14 mouse cellular contexts compared by ENCODE assay signal in genomic region chr9:83540975-83541374, GRCm38 (mm10). TPM values are rescaled to one million over a fixed set of nuclear protein-coding genes. Genes with fewer than 3 reads are reported as not detected.
A peak's percentile ranks its signal among the peaks of the same experiment; 100 is the strongest.
DNase-seq lines count a peak whose midpoint lies in the region; ATAC-seq and TF ChIP-seq lines count a peak whose summit lies in the region.
"Had no signal": no experiment of that assay in that cellular context is flagged by ENCODE, and none has a peak within 500 bp of the region (broad histone marks: within the 10 kb centered on the region; RNA-seq: fewer than 3 reads in every experiment).

No protein-coding gene starts in this region.

- no peaks in the 10 kb centered on the region for H3K4me1 ChIP-seq in hindbrain, postnatal 0 days (ENCODE audit: insufficient read depth, low read length)
- H3K4me1 ChIP-seq in hindbrain, embryonic 14.5 days (replicated peaks; ENCODE audit: control insufficient read depth, insufficient read depth, low read length): 0 out of 2 replicates have a peak, but pooled peaks cover 4% of the 10 kb centered on the region
- H3K4me1 ChIP-seq in intestine, embryonic 16.5 days (ENCODE audit: control insufficient read depth, insufficient read depth, low read length): peaks cover 12% of the 10 kb centered on the region

- H3K9ac ChIP-seq in hindbrain, postnatal 0 days (replicated peaks; ENCODE audit: low read length): no peak overlapping the region
- no peak overlapping the region for H3K9ac ChIP-seq in hindbrain, embryonic 14.5 days
- no peak overlapping the region for H3K9ac ChIP-seq in intestine, embryonic 16.5 days (ENCODE audit: low read depth, low read length)
- H3K9ac ChIP-seq: hindbrain, embryonic 15.5 days; midbrain, embryonic 13.5 days had no signal

- no peaks in the 10 kb centered on the region for H3K27me3 ChIP-seq in hindbrain, postnatal 0 days (ENCODE audit: insufficient read depth, low read length)
- no peaks in the 10 kb centered on the region for H3K27me3 ChIP-seq in hindbrain, embryonic 14.5 days (ENCODE audit: control insufficient read depth, insufficient read depth, low read length)
- H3K27me3 ChIP-seq in intestine, embryonic 16.5 days (replicated peaks; ENCODE audit: control insufficient read depth, insufficient read depth, low read length): no peaks in the 10 kb centered on the region
- H3K27me3 ChIP-seq: hindbrain, embryonic 15.5 days had no signal

- 54% methylated on average over 3 of the region's 3 CpGs for WGBS in hindbrain, postnatal 0 days
- 69% methylated on average over 3 of the region's 3 CpGs for WGBS in hindbrain, embryonic 14.5 days
- WGBS in intestine, embryonic 16.5 days: 34% methylated on average over 3 of the region's 3 CpGs

- no peak overlapping the region for H3K4me3 ChIP-seq in hindbrain, postnatal 0 days (ENCODE audit: low read length)
- no peak overlapping the region for H3K4me3 ChIP-seq in hindbrain, embryonic 14.5 days (replicated peaks; ENCODE audit: low read length)
- H3K4me3 ChIP-seq in intestine, embryonic 16.5 days (ENCODE audit: low read length): no peak overlapping the region
- H3K4me3 ChIP-seq: hindbrain, embryonic 15.5 days; midbrain, embryonic 13.5 days had no signal

- H3K27ac ChIP-seq in hindbrain, postnatal 0 days: no peak overlapping the region
- H3K27ac ChIP-seq in hindbrain, embryonic 14.5 days: no peak overlapping the region
- H3K27ac ChIP-seq in intestine, embryonic 16.5 days (ENCODE audit: low read length): no peak overlapping the region
- H3K27ac ChIP-seq: hindbrain, embryonic 15.5 days; midbrain, embryonic 13.5 days had no signal

- TF ChIP-seq CTCF in hindbrain, postnatal 0 days (IDR thresholded peaks at IDR 0.05; ENCODE audit: low read depth): no peak

- no peak for ATAC-seq in hindbrain, postnatal 0 days
- no peak for ATAC-seq in hindbrain, embryonic 14.5 days (ENCODE audit: low FRiP score)
- peak; percentile 23; the same call in 1 of the 2 replicates for ATAC-seq in intestine, embryonic 16.5 days

- H3K36me3 ChIP-seq in hindbrain, postnatal 0 days (ENCODE audit: insufficient read depth, low read length): no peaks in the 10 kb centered on the region
- no peaks in the 10 kb centered on the region for H3K36me3 ChIP-seq in hindbrain, embryonic 14.5 days (replicated peaks; ENCODE audit: control insufficient read depth, insufficient read depth)
- no peaks in the 10 kb centered on the region for H3K36me3 ChIP-seq in intestine, embryonic 16.5 days (ENCODE audit: control insufficient read depth, insufficient read depth, low read length)
- H3K36me3 ChIP-seq: hindbrain, embryonic 15.5 days; midbrain, embryonic 13.5 days had no signal

- peak; percentile 27 to 50 for DNase-seq in cerebellum, postnatal 10 days
- no peak for DNase-seq in cerebellum, adult 11 months
- peak; percentile 28 for DNase-seq in hindbrain, postnatal 0 days (ENCODE audit: low spot score)
- DNase-seq in hindbrain, embryonic 14.5 days (ENCODE audit: low spot score): no peak
- peak; percentile 71 for DNase-seq in kidney, postnatal 14 days
- DNase-seq in thymus, postnatal 0 days (ENCODE audit: low spot score): no peak
- no peak for DNase-seq in layer of hippocampus, postnatal 36 days
- DNase-seq: gastrocnemius, postnatal 14 days; lung, adult 18-20 months; lung, postnatal 4 days; right cerebral cortex, postnatal 4 days had no signal

- no peaks in the 10 kb centered on the region for H3K9me3 ChIP-seq in hindbrain, postnatal 0 days (ENCODE audit: low read length)
- no peaks in the 10 kb centered on the region for H3K9me3 ChIP-seq in hindbrain, embryonic 14.5 days (ENCODE audit: control insufficient read depth, low read length)
- no peaks in the 10 kb centered on the region for H3K9me3 ChIP-seq in intestine, embryonic 16.5 days (ENCODE audit: control insufficient read depth, low read length)
- H3K9me3 ChIP-seq: hindbrain, embryonic 15.5 days; midbrain, embryonic 13.5 days had no signal

- no peak overlapping the region for H3K4me2 ChIP-seq in hindbrain, postnatal 0 days (ENCODE audit: low read depth, low read length)
- no peak overlapping the region for H3K4me2 ChIP-seq in hindbrain, embryonic 14.5 days (replicated peaks)
- no peak overlapping the region for H3K4me2 ChIP-seq in intestine, embryonic 16.5 days (ENCODE audit: low read depth, low read length)
- H3K4me2 ChIP-seq: hindbrain, embryonic 15.5 days; midbrain, embryonic 13.5 days had no signal

RNA-seq across cellular contexts. Expression of gene Sh3bgrl2, which starts 7.2 kb away (rescaled TPM):
- total RNA-seq in hindbrain, postnatal 0 days (2014; rRNA removed): 9.0 and 11.9 TPM in 2 replicates
- polyA plus RNA-seq in hindbrain, postnatal 0 days (2015; fragmentation: Nextera tagmentation; extraction: Ambion mirVana): 7.1 and 10.0 TPM in 2 replicates
- polyA plus RNA-seq in hindbrain, embryonic 14.5 days (2014; fragmentation: Nextera tagmentation; extraction: Ambion mirVana): 9.7 and 12.4 TPM in 2 replicates
- 16.5 and 17.9 TPM in 2 replicates for polyA plus RNA-seq in intestine, embryonic 16.5 days (2015; fragmentation: Nextera tagmentation; extraction: Ambion mirVana)
- 4.4 and 5.2 TPM in 2 replicates for polyA plus RNA-seq in thymus, postnatal 0 days (2015; fragmentation: Nextera tagmentation; extraction: Ambion mirVana)
- 10 to 100 TPM; 26.8 to 28.1 TPM for total RNA-seq in layer of hippocampus, postnatal 36 days (2021)

Comparison
In these comparisons a context has a peak if more than half of its experiments do, and no peak if none do; other contexts are left out.
1. DNase-seq: peak in cerebellum, postnatal 10 days (2 of 2), hindbrain, postnatal 0 days (single experiment) and kidney, postnatal 14 days (single experiment); none in cerebellum, adult 11 months (single experiment), hindbrain, embryonic 14.5 days (single experiment), thymus, postnatal 0 days (single experiment) and layer of hippocampus, postnatal 36 days (0 of 2).